Mouse (Mus musculus): ENCODE data around the gene AU021092. TPM values are rescaled to one million over a fixed set of nuclear protein-coding genes. Genes with fewer than 3 reads are reported as not detected.

AU021092 gene
- polyA plus RNA-seq, 1 experiment from 2014 or later = 4.2 TPM

DNA sequence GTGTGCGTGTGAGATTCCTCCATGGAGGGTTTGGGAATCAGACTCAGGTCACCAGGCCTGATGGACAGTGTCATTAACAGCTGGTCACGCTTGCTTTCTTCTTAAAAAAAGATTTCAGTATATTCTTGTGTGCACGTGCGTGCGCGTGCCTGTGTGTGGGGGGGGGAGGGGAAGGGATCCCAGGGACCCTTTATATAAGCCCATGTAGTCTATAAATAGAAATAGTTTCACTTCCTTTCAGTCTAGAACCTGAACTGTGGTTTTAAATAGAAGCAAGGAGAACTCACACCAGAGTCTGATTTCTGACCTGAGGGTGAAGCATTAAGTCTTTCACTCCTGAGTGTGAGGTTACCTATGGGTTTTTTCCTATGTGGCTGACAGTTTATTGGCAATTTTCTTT is 57.8 kb downstream of the AU021092 start:
- H3K9ac ChIP-seq (ENCODE audit: low read depth, low read length) = no peak overlapping the region

More for the DNA sequence above, 57.8 kb downstream of the AU021092 start:
- H3K4me1 ChIP-seq (ENCODE audit: control insufficient read depth, insufficient read depth, low read length) = no peaks in the 10 kb centered on the region
- no peak overlapping the region for H3K4me3 ChIP-seq (ENCODE audit: low read length)
- H3K9me3 ChIP-seq (ENCODE audit: control insufficient read depth, low read length) = no peaks in the 10 kb centered on the region
- H3K27ac ChIP-seq (ENCODE audit: low read length) = no peak overlapping the region
- 83% methylated on average over 6 of the region's 6 CpGs for WGBS
- ATAC-seq = no peak
- no peaks in the 10 kb centered on the region for H3K27me3 ChIP-seq (replicated peaks; ENCODE audit: control insufficient read depth, insufficient read depth, low read length)
- H3K36me3 ChIP-seq (ENCODE audit: control insufficient read depth, insufficient read depth, low read length) = no peaks in the 10 kb centered on the region
- H3K4me2 ChIP-seq (ENCODE audit: low read depth, low read length) = no peak overlapping the region

Small RNAs within 50 kb of the gene (microRNA-seq; reads per million reads assigned to microRNA genes)
- gene Gm23689 = not detected
- not detected for gene Gm26095
- not detected for gene Mir6364

Other genes starting within 250 kb of the AU021092 start
- 0.11 TPM in 1 of 2 replicates, not detected in the other for gene Sept12, start 224.4 kb downstream of the AU021092 start, polyA plus RNA-seq (2015; fragmentation: Nextera tagmentation; extraction: Ambion mirVana)
- 133 and 146 TPM in 2 replicates for gene Smim22, start 215.0 kb downstream of the AU021092 start, polyA plus RNA-seq (2015; fragmentation: Nextera tagmentation; extraction: Ambion mirVana)
- 51.6 TPM in 2 replicates for gene Rogdi, start 208.7 kb downstream of the AU021092 start, polyA plus RNA-seq (2015; fragmentation: Nextera tagmentation; extraction: Ambion mirVana)
- 139 and 140 TPM in 2 replicates for gene Glyr1, start 172.4 kb downstream of the AU021092 start, polyA plus RNA-seq (2015; fragmentation: Nextera tagmentation; extraction: Ambion mirVana)
- 11.1 and 12.4 TPM in 2 replicates for gene Ubn1, start 172.2 kb downstream of the AU021092 start, polyA plus RNA-seq (2015; fragmentation: Nextera tagmentation; extraction: Ambion mirVana)
- gene Ppl, start 89.9 kb downstream of the AU021092 start, polyA plus RNA-seq (2015; fragmentation: Nextera tagmentation; extraction: Ambion mirVana) = 3.1 and 3.4 TPM in 2 replicates
- gene Sec14l5, start 75.2 kb downstream of the AU021092 start, polyA plus RNA-seq (2015; fragmentation: Nextera tagmentation; extraction: Ambion mirVana) = 0.05 TPM in 1 of 2 replicates, not detected in the other
- gene Nagpa, start 18.3 kb downstream of the AU021092 start, polyA plus RNA-seq (2015; fragmentation: Nextera tagmentation; extraction: Ambion mirVana) = 39.5 and 42.2 TPM in 2 replicates
- gene Alg1, start 11.3 kb upstream of the AU021092 start, polyA plus RNA-seq (2015; fragmentation: Nextera tagmentation; extraction: Ambion mirVana) = 36.7 and 38.6 TPM in 2 replicates
- 34.6 and 39.1 TPM in 2 replicates for gene Eef2kmt, start 33.7 kb upstream of the AU021092 start, polyA plus RNA-seq (2015; fragmentation: Nextera tagmentation; extraction: Ambion mirVana)

All from intestine, embryonic 16.5 days (tissue).